Mouse (Mus musculus) heart, adult 2 months (tissue): ENCODE results near the gene Traf3ip2.

ENCODE experiments used
- CTCF ChIP-seq: fragments of 200-600 bp; IDR thresholded peaks from 2 replicates; pipeline ENCODE4 v1.8.1; 2022; ENCODE audit warnings: antibody characterized with exemption, mild to moderate bottlenecking, moderate library complexity
- POLR2A ChIP-seq: fragments of 200-500 bp; IDR thresholded peaks from 2 replicates; pipeline ENCODE4 v1.6.1; 2011; ENCODE audit warnings: mild to moderate bottlenecking, low read depth, low read length, control low read depth; ENCODE audit not compliant: insufficient read depth

- TF ChIP-seq POLR2A (no peak), CTCF (no peak)
Observed at GRCm38 (mm10) chr10:39590629-39591028, 22.1 kb upstream of the Traf3ip2 start.
